Mouse (Mus musculus) NIH3T3 (cell line): Measurements from ENCODE around the gene Sh3bp1.

Source experiments
- DNase-seq: peaks from one replicate; pipeline ENCODE4 v3.0.0-alpha.2; 2012; ENCODE audit warnings: low read depth

Gene Sh3bp1

GRCm38 (mm10) chr15:78915660-78916017, 16.1 kb downstream of the Sh3bp1 start:
- DNase-seq: peak; percentile 88

GRCm38 (mm10) chr15:78916052-78916826, 16.7 kb downstream of the Sh3bp1 start:
- DNase-seq: peak; percentile 65

GRCm38 (mm10) chr15:78918126-78918525, 18.6 kb downstream of the Sh3bp1 start:
- DNase-seq: no peak

- DNase-seq: peak; percentile 30
Observed at GRCm38 (mm10) chr15:78919914-78920313, 20.3 kb downstream of the Sh3bp1 start.

GRCm38 (mm10) chr15:78922700-78923099, 23.1 kb downstream of the Sh3bp1 start:
- no peak for DNase-seq

- DNase-seq: no peak
Observed at GRCm38 (mm10) chr15:78923585-78923984, 24.0 kb downstream of the Sh3bp1 start.

GRCm38 (mm10) chr15:78925129-78925528, 25.6 kb downstream of the Sh3bp1 start:
- peak; percentile 23 for DNase-seq

GRCm38 (mm10) chr15:78926021-78926919, 26.7 kb downstream of the Sh3bp1 start, which contains the start of gene Lgals1:
TSS of gene Lgals1 (plus strand) at chr15:78926725.
- DNase-seq: peak; percentile 99

GRCm38 (mm10) chr15:78927021-78927787, 27.6 kb downstream of the Sh3bp1 start:
- DNase-seq: no peak

GRCm38 (mm10) chr15:78927788-78928457, 28.4 kb downstream of the Sh3bp1 start:
- DNase-seq: peak; percentile 98

GRCm38 (mm10) chr15:78928539-78928938, 29.0 kb downstream of the Sh3bp1 start:
- DNase-seq: no peak

- peak; percentile 59 for DNase-seq
Observed at GRCm38 (mm10) chr15:78930192-78930706, 30.7 kb downstream of the Sh3bp1 start.

GRCm38 (mm10) chr15:78930801-78931426, 31.3 kb downstream of the Sh3bp1 start:
- DNase-seq: peak; percentile 64

GRCm38 (mm10) chr15:78931577-78931976, 32.0 kb downstream of the Sh3bp1 start:
- DNase-seq: peak; percentile 88

GRCm38 (mm10) chr15:78934784-78935320, 35.3 kb downstream of the Sh3bp1 start, which contains the start of gene Nol12:
TSS of gene Nol12 (plus strand) at chr15:78934933.
- DNase-seq: peak; percentile 94

- DNase-seq: no peak
Observed at GRCm38 (mm10) chr15:78936403-78936802, 36.8 kb downstream of the Sh3bp1 start.

- DNase-seq: no peak
Observed at GRCm38 (mm10) chr15:78937311-78937710, 37.7 kb downstream of the Sh3bp1 start.

GRCm38 (mm10) chr15:78937963-78938362, 38.4 kb downstream of the Sh3bp1 start:
- no peak for DNase-seq

- DNase-seq: no peak
Observed at GRCm38 (mm10) chr15:78940325-78940724, 40.8 kb downstream of the Sh3bp1 start.

GRCm38 (mm10) chr15:78942663-78943062, 43.1 kb downstream of the Sh3bp1 start:
- DNase-seq: peak; percentile 91
